Mouse (Mus musculus): ENCODE measurements around the gene Fam78a.

DNA sequence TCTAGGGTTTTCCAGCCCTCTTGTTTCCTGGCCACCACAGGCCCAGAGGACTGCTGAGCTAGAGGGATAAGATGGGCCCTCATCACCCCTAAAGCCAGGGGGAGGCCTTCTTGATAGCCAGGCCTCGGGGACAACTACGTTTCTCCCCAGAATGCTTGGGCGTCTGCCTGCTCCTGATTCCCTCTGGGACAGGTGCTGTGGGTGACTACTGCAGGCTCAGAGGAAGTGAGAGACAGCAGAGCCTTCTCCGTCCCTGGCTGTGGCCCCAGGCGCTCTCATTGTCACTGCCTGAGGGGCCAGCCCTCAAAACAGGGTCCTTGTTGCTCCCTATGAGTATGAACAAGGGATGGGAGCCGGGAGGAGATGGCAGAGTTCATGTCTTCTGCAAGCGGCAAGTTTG is 21.3 kb upstream of the Fam78a start:
- TF ChIP-seq CTCF (IDR thresholded peaks at IDR 0.05), result no peak
- TF ChIP-seq EP300 (IDR thresholded peaks at IDR 0.05), result no peak

All from lung, postnatal 0 days (tissue).